12 mouse cellular contexts compared by ENCODE assay signal in genomic region chr4:155151845-155152244, GRCm38 (mm10).
DNase-seq lines count a peak whose midpoint lies in the region; ATAC-seq and TF ChIP-seq lines count a peak whose summit lies in the region.
"Had no signal": no experiment of that assay in that cellular context is flagged by ENCODE, and none has a peak within 500 bp of the region (broad histone marks: within the 10 kb centered on the region; RNA-seq: fewer than 3 reads in every experiment).

No protein-coding gene starts in this region.

- WGBS in cerebellum, adult 2 months: 17% methylated on average over 4 of the region's 4 CpGs
- 30% methylated on average over 4 of the region's 4 CpGs for WGBS in heart, postnatal 0 days

- TF ChIP-seq EP300 in heart, postnatal 0 days (IDR thresholded peaks at IDR 0.05; ENCODE audit: low read depth): no peak

- peak overlapping the region; percentile 74; the same call in 1 of the 2 replicates for H3K4me2 ChIP-seq in heart, postnatal 0 days (ENCODE audit: low read depth, low read length)

- H3K27ac ChIP-seq in cerebellum, adult 2 months (ENCODE audit: insufficient read depth, low read length): peak overlapping the region; percentile 41
- peak overlapping the region; percentile 24; the same call in 1 of the 2 replicates for H3K27ac ChIP-seq in layer of hippocampus, adult 2 months
- peak overlapping the region; percentile 79 for H3K27ac ChIP-seq in heart, postnatal 0 days (ENCODE audit: low read depth)
- H3K27ac ChIP-seq: macrophage had no signal

- no peak overlapping the region for H3K9ac ChIP-seq in heart, postnatal 0 days (replicated peaks; ENCODE audit: low read depth, low read length)

- no peak for ATAC-seq in heart, postnatal 0 days (ENCODE audit: insufficient read depth, low read depth)
- ATAC-seq in megakaryocyte progenitor cell, adult 5-6 weeks (replicated peaks; ENCODE audit: poor library complexity): peak; percentile 47
- ATAC-seq: hindbrain, embryonic 16.5 days had no signal

- H3K4me3 ChIP-seq in cerebellum, adult 2 months (replicated peaks; ENCODE audit: insufficient read depth, low read depth, low read length): no peak overlapping the region
- H3K4me3 ChIP-seq in layer of hippocampus, adult 2 months: no peak overlapping the region
- no peak overlapping the region for H3K4me3 ChIP-seq in heart, postnatal 0 days (ENCODE audit: low read depth, low read length)

- no peak for DNase-seq in cerebellum, adult 2 months
- no peak for DNase-seq in cerebellum, postnatal 25 days
- no peak for DNase-seq in layer of hippocampus, adult 2 months (ENCODE audit: low spot score in 2 of 2)
- DNase-seq in layer of hippocampus, postnatal 25 days (ENCODE audit: extremely low spot score in 1 of 2, low spot score in 1 of 2): no peak
- no peak for DNase-seq in heart, postnatal 0 days (ENCODE audit: low spot score)
- DNase-seq in ovary, postnatal 14 days (ENCODE audit: low spot score): no peak
- DNase-seq in frontal cortex, postnatal 10 days (ENCODE audit: low spot score in 2 of 2): no peak
- DNase-seq: embryo, embryonic 11 days; spleen, adult 18-20 months had no signal

- no peak for TF ChIP-seq POLR2A in cerebellum, adult 2 months (IDR thresholded peaks at IDR 0.05; ENCODE audit: borderline replicate concordance, insufficient read depth, low read length)

- TF ChIP-seq CTCF in cerebellum, adult 2 months (IDR thresholded peaks at IDR 0.05; ENCODE audit: borderline replicate concordance, insufficient read depth, low read depth, low read length): no peak
- TF ChIP-seq CTCF in layer of hippocampus, adult 2 months (conservative IDR thresholded peaks at IDR 0.05): no peak
- no peak for TF ChIP-seq CTCF in heart, postnatal 0 days (IDR thresholded peaks at IDR 0.05; ENCODE audit: low read depth)

- H3K4me1 ChIP-seq in cerebellum, adult 2 months (ENCODE audit: control insufficient read depth, insufficient read depth, low read length): peaks cover 62% of the 10 kb centered on the region
- peaks cover 22% of the 10 kb centered on the region for H3K4me1 ChIP-seq in heart, postnatal 0 days (ENCODE audit: control insufficient read depth, insufficient read depth)

- no peaks in the 10 kb centered on the region for H3K9me3 ChIP-seq in heart, postnatal 0 days (replicated peaks; ENCODE audit: control insufficient read depth, low read length)

- H3K36me3 ChIP-seq in heart, postnatal 0 days (replicated peaks; ENCODE audit: control insufficient read depth, insufficient read depth, low read length): peaks cover 15% of the 10 kb centered on the region

- no peaks in the 10 kb centered on the region for H3K27me3 ChIP-seq in cerebellum, adult 2 months (ENCODE audit: control insufficient read depth, insufficient read depth, low read length)
- H3K27me3 ChIP-seq in heart, postnatal 0 days (ENCODE audit: control insufficient read depth, insufficient read depth, low read length): no peaks in the 10 kb centered on the region

Comparison
In these comparisons a context has a peak if more than half of its experiments do, and no peak if none do; other contexts are left out.
1. H3K27ac ChIP-seq: peak in every context shown above with its lines; median percentile 79 in heart, postnatal 0 days; 41 in cerebellum, adult 2 months; 24 in layer of hippocampus, adult 2 months.